Mouse (Mus musculus) kidney, adult 8-10 months (tissue): Measurements from ENCODE around the gene C2cd3.
"Not testable (repeated sequence)": the region's sequence is repeated elsewhere in the genome, so short reads cannot be mapped to it uniquely, and the experiment has no call there.

Source experiments
- DNase-seq, 2 experiments: peaks; one replicate each; pipeline ENCODE4 v3.0.0; 2022

Gene C2cd3

DNA sequence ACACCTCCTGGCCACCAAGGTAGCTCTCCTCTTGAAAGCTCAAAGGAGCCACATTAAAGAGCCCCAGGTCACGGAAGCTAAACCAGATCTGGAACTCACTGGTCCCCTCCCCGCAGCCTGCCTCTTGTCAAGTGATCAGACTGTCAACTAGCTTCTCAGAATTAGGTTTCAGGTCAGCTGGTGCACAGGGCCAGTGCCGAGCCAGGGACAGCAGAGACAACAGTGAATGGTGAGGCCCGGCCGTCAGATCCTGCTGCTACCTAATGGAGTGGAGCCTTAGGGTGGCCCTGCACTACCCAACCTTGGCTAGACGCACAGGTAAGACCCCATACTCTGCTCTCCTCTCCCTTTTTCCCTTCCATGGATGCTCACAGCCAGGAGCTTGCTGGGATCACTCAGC lies 100.7 kb downstream of the C2cd3 start, which contains the start of gene Ucp3:
Gene Ucp3, plus strand, starts transcription at position 214 of the 400 bp plus-strand sequence.
- DNase-seq, result no peak

DNA sequence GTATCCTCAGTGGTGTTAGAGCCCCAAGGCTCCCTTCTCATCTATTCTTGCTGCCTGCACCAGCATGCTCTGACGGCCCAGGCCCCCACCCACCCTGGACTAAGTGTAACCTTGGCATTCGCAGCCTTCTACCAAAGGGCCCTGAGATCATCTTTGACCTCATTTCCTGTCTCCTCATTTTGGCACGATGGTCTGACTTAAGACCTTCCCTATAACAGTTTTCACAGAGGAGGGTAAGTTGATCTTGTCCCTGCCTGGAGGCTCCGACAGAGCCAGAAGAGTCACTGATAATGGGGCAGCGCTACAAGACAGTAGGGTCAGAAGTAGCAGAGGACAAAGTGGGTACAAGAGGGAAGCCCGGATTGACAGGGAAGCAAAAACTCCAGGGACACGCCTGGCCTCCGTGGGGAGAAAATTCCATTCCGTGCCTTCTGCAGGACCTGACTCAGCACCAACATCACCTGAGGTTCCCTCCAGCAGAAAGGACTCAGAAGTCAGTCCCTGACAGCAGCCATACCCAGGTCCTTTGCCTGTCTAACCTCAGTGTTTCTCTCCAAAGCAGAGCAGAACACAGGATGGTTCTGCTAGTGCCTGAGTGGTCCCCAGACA lies 101.9 kb downstream of the C2cd3 start:
- no peak for DNase-seq

DNA sequence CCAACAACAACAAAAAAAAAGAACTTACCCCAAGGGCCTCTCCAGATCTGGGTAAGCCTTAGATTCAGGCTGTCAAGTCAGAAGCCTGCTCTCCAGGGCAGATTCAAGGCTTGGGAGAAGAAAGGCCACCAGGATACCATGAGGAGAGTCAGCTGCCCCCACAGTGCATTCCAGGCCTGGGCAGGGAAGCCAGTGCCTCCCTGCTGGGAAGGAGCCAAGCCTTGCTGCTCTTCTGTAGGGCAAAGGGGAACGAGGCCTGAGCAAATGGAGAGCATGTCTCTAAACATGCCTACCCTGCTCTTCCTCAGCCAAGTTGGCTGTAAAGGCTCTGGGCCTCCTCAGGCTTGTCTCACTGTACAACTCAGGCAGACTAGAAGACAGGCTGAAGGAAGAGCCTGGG lies 102.6 kb downstream of the C2cd3 start:
- peak; percentile 74 to 83 for DNase-seq

GRCm38 (mm10) chr7:100479100-100479822 lies 107.2 kb downstream of the C2cd3 start:
- no peak for DNase-seq

DNA sequence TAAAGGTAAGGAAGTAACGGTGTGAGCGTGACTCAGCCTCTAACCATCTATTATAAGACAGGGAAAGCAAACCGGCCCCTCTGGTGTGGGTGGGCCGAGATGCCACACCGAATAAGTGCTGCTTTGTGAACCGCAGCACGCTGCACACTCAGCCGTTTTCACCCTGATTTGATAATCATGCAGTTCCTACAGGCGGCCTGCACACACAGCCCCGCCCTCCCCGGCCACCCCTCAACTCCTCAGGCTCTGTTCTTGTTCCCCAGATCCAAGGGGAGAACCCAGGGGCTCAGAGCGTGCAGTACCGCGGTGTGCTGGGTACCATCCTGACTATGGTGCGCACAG lies 107.8 kb downstream of the C2cd3 start:
- no peak for DNase-seq

DNA sequence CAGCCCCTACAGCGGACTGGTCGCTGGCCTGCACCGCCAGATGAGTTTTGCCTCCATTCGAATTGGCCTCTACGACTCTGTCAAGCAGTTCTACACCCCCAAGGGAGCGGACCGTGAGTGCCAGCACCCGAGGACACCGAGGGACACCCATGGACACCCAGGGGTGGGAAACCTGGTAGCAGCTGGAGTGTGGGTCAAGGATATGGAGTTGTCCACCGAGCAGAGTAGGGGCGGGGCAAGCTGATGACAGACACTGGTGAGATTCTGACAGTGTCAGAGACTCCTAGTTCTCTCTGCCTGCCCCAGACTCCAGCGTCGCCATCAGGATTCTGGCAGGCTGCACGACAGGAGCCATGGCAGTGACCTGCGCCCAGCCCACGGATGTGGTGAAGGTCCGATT lies 108.1 kb downstream of the C2cd3 start:
- DNase-seq, result no peak

GRCm38 (mm10) chr7:100482046-100482445 lies 110.0 kb downstream of the C2cd3 start:
- DNase-seq, result not testable (repeated sequence)

DNA sequence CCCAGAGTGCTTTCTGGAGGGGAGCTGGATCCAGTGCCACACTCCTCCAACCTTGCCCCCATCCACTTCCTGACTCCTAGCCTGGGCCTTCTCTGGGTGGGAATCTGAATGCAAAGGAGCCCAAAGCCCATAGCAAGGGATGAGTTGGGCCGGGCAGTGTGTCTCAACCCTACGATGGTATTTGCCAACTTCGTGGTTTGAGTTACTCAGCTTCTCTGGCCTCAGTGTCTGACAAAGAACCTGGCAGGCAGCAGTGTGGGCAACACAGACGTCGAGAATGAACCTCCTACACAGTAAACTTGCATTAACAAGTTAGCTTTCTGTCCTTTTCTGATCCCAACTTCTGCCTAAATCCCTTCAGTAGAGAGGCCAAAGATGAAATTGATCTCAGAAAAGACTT lies 112.5 kb downstream of the C2cd3 start:
- DNase-seq, result no peak

DNA sequence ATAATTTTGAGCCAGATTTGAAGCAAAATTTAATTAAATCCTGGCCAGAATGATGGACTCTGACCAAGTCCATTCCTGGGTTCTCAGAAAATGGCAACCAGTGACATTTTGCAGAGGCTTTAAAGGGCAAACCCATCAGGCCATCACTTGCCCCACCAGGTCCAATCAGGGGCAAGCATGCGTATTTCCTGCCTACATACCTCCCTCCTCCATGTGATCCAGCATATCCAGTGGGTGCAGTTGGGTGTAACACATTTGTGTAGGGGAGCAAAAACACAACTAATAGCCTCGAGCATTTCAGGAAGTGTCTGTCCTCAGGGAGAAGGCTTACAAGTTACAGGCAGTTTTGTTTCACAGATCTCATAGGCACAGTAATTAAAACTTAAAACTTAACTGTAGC lies 115.3 kb downstream of the C2cd3 start:
- DNase-seq, result no peak

DNA sequence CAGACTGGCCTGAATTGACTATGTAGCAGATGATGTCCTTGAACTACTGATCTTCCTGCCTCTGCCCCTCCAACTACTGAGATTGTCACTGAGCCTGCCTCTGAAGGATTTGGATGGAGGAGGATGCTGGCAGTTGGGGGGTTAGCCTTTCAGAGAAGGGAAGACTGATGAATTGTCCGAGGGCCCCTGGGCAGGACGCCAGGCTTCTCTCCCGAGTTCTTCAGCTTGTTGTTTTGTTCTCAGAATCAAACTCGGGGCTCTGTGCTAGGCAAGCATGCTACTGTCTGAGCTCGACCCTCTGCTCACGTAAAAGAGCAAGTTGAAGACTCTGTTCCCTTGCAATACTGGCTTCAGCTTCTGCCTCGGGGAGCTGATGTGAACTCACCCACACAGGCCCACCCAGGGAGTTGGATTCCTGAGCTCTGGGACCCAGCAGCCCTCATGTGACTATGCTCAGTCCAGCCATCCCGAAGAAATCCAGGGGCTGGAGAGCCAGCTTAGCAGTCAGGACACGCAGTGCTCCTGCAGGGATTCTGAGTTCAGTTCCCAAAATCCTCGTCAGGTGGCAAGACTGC lies 116.5 kb downstream of the C2cd3 start:
- no peak for DNase-seq

- DNase-seq, result no peak
These were observed 120.5 kb downstream of the C2cd3 start for GRCm38 (mm10) chr7:100492391-100493116.

GRCm38 (mm10) chr7:100493117-100493483 lies 121.1 kb downstream of the C2cd3 start, which contains the start of gene Ucp2:
Ucp2 (plus strand) TSS chr7:100493337.
- peak; percentile 70 to 86 for DNase-seq

GRCm38 (mm10) chr7:100493484-100494414 lies 121.7 kb downstream of the C2cd3 start:
- no peak for DNase-seq

DNA sequence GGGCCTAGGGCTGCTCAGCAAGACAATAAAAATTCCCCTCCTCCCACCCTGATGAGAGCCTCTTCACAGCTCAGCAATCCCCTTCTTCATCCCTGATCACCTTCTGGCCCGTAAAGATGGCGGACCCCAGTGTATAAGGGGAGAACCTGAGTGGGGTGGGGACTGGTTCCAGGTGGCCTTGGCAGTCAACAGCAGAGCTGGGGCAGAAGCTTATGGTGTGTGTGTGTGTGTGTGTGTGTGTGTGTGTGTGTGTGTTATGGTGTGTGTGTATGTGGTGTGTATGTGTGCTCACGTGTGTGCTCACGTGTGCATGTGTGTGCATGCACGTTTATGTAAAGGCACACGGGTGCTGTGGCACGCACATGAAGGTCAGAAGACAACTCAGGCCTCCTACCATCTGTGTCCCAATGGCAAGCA lies 122.4 kb downstream of the C2cd3 start:
- DNase-seq, result no peak

- no peak for DNase-seq
These were observed 123.0 kb downstream of the C2cd3 start for GRCm38 (mm10) chr7:100495042-100495441.

DNA sequence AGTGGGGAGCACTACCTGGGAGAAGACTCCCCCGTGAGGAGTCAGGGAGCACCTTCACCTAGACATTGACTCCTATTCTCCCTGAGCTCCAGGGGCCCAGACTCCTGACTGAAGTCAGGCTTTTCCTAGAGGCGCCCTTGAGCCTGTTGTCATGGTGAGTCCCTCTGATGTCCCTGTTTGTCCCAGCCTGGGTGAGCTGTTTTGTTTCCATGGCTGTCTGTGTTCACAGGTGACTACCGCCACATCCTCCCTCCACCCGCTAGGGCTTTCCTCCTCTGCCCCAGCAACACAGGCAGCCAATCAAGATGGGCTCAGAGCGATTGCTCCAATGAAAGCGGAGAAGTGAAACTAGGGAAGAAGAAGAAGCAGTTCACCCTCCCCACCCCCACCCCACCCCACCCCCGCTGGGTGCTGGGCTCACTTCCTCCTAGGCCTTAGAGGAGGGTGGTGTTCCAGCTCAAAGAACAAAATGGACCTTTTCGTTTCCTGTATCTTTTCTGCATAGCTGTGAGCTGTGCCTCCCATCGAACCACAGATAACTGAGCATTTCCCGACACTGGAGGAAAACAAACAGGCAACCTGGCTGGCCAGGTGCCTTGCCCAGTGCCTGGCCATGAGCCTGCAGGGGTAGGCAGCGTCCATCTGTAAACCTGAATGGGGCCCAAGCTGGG lies 123.7 kb downstream of the C2cd3 start:
- peak; percentile 63 to 65 for DNase-seq

GRCm38 (mm10) chr7:100496371-100496770 lies 124.3 kb downstream of the C2cd3 start:
- DNase-seq, result no peak

- DNase-seq, result no peak
These were observed 124.8 kb downstream of the C2cd3 start for GRCm38 (mm10) chr7:100496791-100497190.

GRCm38 (mm10) chr7:100497402-100497801 lies 125.4 kb downstream of the C2cd3 start:
- no peak for DNase-seq

- no peak for DNase-seq
These were observed 125.9 kb downstream of the C2cd3 start for GRCm38 (mm10) chr7:100497982-100498381.

DNA sequence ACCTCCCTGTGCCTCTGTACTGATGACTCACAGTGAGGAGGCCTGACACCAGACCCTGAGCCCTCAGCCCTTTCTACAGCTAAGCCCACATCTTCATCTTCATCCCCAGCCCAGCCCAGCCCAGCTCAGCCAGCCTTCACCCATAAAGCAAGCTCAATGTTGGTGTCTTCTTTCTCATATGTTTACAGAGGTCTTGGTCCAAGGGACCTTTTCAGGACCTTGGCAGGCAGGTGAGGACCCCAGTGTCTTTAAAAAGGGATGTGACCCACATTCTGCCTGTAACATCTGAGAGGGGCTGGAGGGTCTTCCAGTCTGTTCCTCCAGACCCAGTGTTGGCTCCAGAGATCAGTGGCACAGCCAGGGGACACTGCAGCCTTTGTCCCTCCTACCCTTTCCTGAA lies 127.4 kb downstream of the C2cd3 start:
- DNase-seq, result no peak
